Mouse (Mus musculus) splenic B cell, adult 2 months (primary cell): ENCODE measurements at regions not wholly inside any gene's neighbourhood (a gene's known extent, or its start where the extent isn't known, plus 50 kb on each side); places are given as distances from the start of the nearest gene placed in this dataset.
"Not testable (repeated sequence)": the region's sequence is repeated elsewhere in the genome, so short reads cannot be mapped to it uniquely, and the experiment has no call there.

Experiments used
- DNase-seq: peaks from one replicate; pipeline ENCODE4 v3.0.0-alpha.2; 2011; ENCODE audit warnings: low read depth, low spot score
- H3K27me3 ChIP-seq: 2 replicates; pipeline ENCODE4 v1.6.1; 2012; ENCODE audit warnings: mild to moderate bottlenecking, low read length, moderate library complexity, mixed read lengths; ENCODE audit not compliant: control insufficient read depth, poor library complexity, insufficient read depth, severe bottlenecking
- H3K36me3 ChIP-seq: 2 replicates; pipeline ENCODE4 v1.6.1; 2012; ENCODE audit warnings: mild to moderate bottlenecking, low read length, moderate library complexity, mixed read lengths; ENCODE audit not compliant: control insufficient read depth, poor library complexity, insufficient read depth, severe bottlenecking

DNA sequence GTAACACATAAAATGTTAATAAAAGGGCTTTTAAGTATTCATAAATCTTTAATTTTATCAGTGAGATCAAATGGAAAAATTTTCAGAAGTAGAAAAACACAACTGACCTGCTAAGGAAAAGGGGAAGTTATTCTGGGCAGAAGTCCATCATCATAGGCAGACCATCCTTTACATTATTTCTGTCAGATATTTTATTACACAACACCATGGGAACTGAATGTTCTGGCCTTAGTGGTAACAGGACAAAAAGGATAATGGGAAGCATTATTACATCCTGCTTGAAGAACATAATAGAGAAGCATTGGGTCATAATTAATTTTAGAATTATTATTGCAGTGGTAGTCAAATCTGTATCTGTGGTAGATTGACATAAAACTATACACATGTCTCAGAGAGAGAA lies 603.5 kb upstream of the Gje1 start:
- Histone ChIP-seq H3K36me3 (no peaks in the 10 kb centered on the region), H3K27me3 (no peaks in the 10 kb centered on the region)
- DNase-seq = no peak

DNA sequence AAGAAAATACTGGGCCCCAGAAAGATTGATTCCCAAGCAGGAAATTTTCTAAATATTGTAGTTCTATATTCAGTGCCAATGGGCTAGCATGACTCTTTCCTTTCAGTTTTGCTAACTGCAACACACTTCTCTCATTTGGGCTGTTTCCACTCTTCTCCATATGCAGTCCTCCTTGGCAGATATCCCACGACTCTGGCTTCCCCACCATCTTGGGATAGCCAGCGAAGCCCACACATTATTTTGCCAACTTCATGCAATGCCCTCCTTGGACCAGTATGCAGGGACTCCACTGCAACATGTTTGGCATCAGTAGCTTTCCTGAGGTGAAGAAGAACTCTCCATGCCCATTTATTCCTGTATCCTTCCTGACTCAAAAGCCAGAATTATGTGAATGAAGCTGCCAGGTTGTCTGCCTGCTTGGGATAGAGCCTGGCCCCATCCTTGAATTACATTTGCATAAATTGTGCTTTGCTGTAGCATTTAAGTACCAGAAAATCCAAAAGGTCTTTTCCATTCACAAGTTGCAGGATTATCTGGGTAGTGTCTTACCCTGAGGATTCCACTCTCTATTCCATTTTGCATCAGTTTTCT lies 599.1 kb upstream of the Gje1 start:
- no peaks in the 10 kb centered on the region for H3K36me3 ChIP-seq
- H3K27me3 ChIP-seq = no peaks in the 10 kb centered on the region
- DNase-seq = no peak

DNA sequence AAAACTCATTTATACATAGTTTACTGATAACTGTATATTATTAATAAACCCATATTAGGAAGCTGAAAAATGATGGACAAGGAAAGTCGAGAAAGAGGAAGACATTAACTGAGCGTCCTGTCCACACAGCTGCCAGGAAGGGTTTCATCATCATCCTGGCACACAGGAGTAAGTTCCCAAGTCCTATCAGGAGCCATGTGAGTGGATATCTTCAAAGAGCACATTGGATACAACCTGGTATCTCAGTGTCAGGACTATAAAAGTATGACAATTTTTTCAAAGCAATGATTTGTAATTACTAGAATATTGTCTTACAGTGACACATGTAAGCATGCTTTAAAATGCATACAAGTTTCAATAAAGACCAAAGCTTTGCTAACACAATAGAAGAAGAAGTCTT lies 592.6 kb upstream of the Gje1 start:
- DNase-seq = no peak
- Histone ChIP-seq H3K36me3 (no peaks in the 10 kb centered on the region), H3K27me3 (no peaks in the 10 kb centered on the region)

- Histone ChIP-seq H3K27me3 (no peaks in the 10 kb centered on the region), H3K36me3 (no peaks in the 10 kb centered on the region)
- DNase-seq = no peak
Observed at GRCm38 (mm10) chr10:15305811-15306473, 587.9 kb upstream of the Gje1 start.

GRCm38 (mm10) chr10:15300199-15301085 lies 582.4 kb upstream of the Gje1 start:
- DNase-seq = peak; percentile 81
- H3K36me3 ChIP-seq = no peaks in the 10 kb centered on the region
- H3K27me3 ChIP-seq = no peaks in the 10 kb centered on the region

GRCm38 (mm10) chr10:15299331-15300198 lies 581.6 kb upstream of the Gje1 start:
- DNase-seq = no peak
- Histone ChIP-seq H3K36me3 (no peaks in the 10 kb centered on the region), H3K27me3 (no peaks in the 10 kb centered on the region)

- Histone ChIP-seq H3K27me3 (no peaks in the 10 kb centered on the region), H3K36me3 (no peaks in the 10 kb centered on the region)
- DNase-seq = no peak
Observed at GRCm38 (mm10) chr10:15297257-15297656, 579.2 kb upstream of the Gje1 start.

DNA sequence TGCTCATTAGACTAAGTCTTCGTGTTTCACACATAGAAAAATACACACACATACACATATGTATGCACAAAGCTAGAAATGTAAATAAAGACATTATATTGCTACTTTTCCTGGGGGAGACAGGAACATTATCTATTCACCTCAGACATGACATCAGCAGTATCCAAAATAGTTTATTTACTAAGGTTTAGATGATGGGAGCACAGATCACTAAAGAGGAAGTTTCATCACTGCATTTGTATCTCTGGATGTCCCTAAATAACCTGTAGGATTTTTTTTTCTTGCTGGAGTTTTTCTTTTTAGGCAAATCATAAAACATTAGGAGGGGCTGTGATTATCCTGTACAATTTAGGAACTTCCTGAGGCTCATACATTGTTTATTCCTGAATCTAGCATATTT lies 576.1 kb upstream of the Gje1 start:
- H3K36me3 ChIP-seq = no peaks in the 10 kb centered on the region
- H3K27me3 ChIP-seq = no peaks in the 10 kb centered on the region
- DNase-seq = no peak

DNA sequence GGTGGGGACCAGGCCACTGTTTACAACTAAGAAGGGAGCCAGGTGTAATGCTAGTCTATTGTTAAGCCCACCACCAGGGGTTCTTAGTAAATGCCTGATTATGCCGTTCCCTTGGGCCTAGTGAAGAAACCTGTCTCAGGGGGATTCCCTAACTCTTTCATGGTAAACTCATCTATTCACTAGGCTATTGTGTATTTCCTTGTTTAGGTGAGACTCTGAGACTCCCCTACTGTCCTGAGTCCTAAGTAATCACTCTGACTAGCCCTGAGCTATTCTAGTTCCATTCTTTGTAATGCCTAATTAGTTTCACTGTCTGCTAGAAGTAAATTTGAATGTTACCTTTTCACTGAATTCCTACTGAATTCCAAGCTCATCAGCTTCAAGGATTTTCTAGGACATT lies 545.3 kb upstream of the Gje1 start:
- DNase-seq, H3K27me3 ChIP-seq, H3K36me3 ChIP-seq: not testable (repeated sequence)

GRCm38 (mm10) chr10:15262282-15262681 lies 544.3 kb upstream of the Gje1 start:
- DNase-seq, H3K36me3 ChIP-seq, H3K27me3 ChIP-seq: not testable (repeated sequence)

- no peaks in the 10 kb centered on the region for H3K36me3 ChIP-seq
- no peak for DNase-seq
- no peaks in the 10 kb centered on the region for H3K27me3 ChIP-seq
Observed at GRCm38 (mm10) chr10:15249402-15250086, 531.5 kb upstream of the Gje1 start.

- Histone ChIP-seq H3K36me3 (no peaks in the 10 kb centered on the region), H3K27me3 (no peaks in the 10 kb centered on the region)
- no peak for DNase-seq
Observed at GRCm38 (mm10) chr10:15248899-15249298, 530.9 kb upstream of the Gje1 start.

- H3K27me3 ChIP-seq = no peaks in the 10 kb centered on the region
- no peaks in the 10 kb centered on the region for H3K36me3 ChIP-seq
- no peak for DNase-seq
Observed at GRCm38 (mm10) chr10:15244376-15245262, 526.6 kb upstream of the Gje1 start.
